Mouse (Mus musculus): ENCODE measurements around the gene Gpr179. TPM values are rescaled to one million over a fixed set of nuclear protein-coding genes. Genes with fewer than 3 reads are reported as not detected.
A peak's percentile ranks its signal among the peaks of the same experiment; 100 is the strongest.

Gene Gpr179
- polyA plus RNA-seq, 1 experiment from 2014 or later = 0.06 TPM

DNA sequence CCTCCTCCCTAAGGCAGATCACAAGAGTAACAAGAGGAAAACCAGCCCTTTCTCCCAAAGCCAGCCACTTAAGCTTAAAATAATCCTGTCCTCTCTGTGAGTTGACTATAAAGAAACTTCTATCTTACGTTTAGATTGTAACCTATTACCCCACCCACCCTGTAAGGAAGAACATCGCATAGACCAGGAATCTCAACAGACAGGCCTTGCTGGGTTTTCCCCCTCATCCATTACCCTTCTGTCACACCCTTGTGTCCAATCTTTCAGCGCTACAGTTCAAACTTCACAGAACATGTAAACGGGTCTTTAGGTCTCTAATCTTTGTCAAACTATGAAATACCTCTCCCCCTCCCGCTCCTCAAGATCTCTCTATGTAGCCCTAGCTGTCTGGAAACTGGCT is 47.2 kb downstream of the Gpr179 start:
- Histone ChIP-seq H3K36me3 (no peaks in the 10 kb centered on the region), H3K27me3 (replicated peaks) (no peaks in the 10 kb centered on the region), H3K4me3 (no peak overlapping the region), H3K4me2 (no peak overlapping the region), H3K27ac (ENCODE audit: poor library complexity, severe bottlenecking) (no peak overlapping the region), H3K9ac (no peak overlapping the region), H3K4me1 (replicated peaks) (peaks cover 25% of the 10 kb centered on the region), H3K9me3 (replicated peaks) (no peaks in the 10 kb centered on the region)
- no peak for ATAC-seq (ENCODE audit: insufficient number of reproducible peaks, low FRiP score)
- WGBS = 63% methylated on average over 5 of the region's 5 CpGs

DNA sequence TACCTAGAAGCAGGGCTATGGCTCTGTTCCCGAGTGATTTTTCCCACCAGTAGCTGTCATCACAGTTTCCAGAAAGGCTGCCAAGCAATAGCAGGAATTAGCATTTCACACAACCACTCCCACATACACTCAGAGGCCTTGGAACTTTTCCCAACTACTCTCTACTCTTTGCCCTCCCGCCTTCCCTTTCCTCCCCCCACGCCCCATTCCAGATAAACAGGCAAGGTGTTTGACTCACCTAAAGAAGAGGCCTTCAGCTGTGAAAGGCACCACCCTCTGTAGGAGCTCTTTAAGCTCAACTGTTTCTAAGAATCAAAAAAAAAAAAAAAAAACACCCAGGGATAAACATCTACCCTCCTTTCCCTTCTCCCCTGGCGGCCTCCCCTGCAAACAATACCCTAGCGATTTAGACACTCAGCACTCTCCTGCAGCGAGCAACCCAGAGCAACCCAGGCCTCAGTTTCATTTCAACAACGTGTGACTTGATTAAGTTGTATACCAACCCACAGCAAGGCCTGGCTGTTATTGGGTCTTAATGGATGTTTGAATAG is 49.6 kb downstream of the Gpr179 start:
- Histone ChIP-seq H3K27ac (ENCODE audit: poor library complexity, severe bottlenecking) (peak overlapping the region; percentile 79), H3K9me3 (replicated peaks) (no peaks in the 10 kb centered on the region), H3K4me3 (no peak overlapping the region), H3K4me2 (no peak overlapping the region), H3K36me3 (no peaks in the 10 kb centered on the region), H3K9ac (no peak overlapping the region), H3K4me1 (replicated peaks) (peaks cover 19% of the 10 kb centered on the region), H3K27me3 (replicated peaks) (no peaks in the 10 kb centered on the region)
- WGBS = 17% methylated on average over 7 of the region's 7 CpGs
- ATAC-seq (ENCODE audit: insufficient number of reproducible peaks, low FRiP score) = peak; percentile 53

DNA sequence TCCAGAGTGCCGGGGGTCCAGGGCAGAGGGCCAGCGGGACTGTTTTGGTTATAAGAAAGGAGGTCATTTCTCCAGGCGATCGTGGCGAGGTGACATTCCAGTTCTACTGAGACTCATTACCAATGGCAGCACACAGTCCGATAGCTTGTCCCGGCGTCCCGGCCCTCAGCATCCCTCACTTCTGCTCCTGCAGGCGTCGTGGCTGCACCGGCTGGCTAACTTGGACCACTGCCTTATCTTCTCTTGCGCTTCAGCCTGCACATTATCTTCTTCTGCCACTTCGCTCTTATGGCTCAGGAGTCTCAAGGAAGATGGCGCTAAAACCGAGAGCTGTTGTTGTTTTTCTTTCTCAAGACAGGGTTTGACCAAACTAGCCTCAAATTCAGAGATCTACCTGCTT is 50.5 kb downstream of the Gpr179 start:
- H3K4me1 ChIP-seq (replicated peaks) = peaks cover 19% of the 10 kb centered on the region
- WGBS = 67% methylated on average over 16 of the region's 16 CpGs
- H3K9ac ChIP-seq = no peak overlapping the region
- no peaks in the 10 kb centered on the region for H3K9me3 ChIP-seq (replicated peaks)
- ATAC-seq (ENCODE audit: insufficient number of reproducible peaks, low FRiP score) = no peak
- H3K36me3 ChIP-seq = no peaks in the 10 kb centered on the region
- no peaks in the 10 kb centered on the region for H3K27me3 ChIP-seq (replicated peaks)
- H3K4me2 ChIP-seq = no peak overlapping the region
- no peak overlapping the region for H3K4me3 ChIP-seq
- H3K27ac ChIP-seq (ENCODE audit: poor library complexity, severe bottlenecking) = peak overlapping the region; percentile 79

DNA sequence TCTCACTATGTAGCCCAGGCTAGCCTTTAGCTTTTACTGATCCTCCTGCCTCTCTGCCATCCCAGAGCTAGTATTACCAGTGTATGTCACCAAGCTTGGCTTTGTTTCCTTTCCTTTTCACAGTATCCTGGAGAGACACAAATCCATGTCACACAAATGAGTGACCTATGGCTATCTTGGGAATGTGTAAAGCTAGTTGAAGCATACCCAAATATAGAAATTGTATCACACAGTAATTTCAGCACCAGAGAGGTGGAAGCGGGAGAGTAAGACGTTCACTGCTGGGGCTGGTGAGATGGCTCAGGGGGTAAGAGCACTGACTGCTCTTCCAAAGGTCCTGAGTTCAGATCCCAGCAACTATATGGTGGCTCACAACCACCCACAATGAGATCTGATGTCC is 51.9 kb downstream of the Gpr179 start:
- Histone ChIP-seq H3K4me1 (replicated peaks) (peaks cover 19% of the 10 kb centered on the region), H3K4me3 (no peak overlapping the region), H3K36me3 (no peaks in the 10 kb centered on the region), H3K9ac (no peak overlapping the region), H3K4me2 (no peak overlapping the region), H3K9me3 (replicated peaks) (no peaks in the 10 kb centered on the region), H3K27me3 (replicated peaks) (no peaks in the 10 kb centered on the region), H3K27ac (ENCODE audit: poor library complexity, severe bottlenecking) (no peak overlapping the region)
- 59% methylated on average over 2 of the region's 2 CpGs for WGBS
- no peak for ATAC-seq (ENCODE audit: insufficient number of reproducible peaks, low FRiP score)

DNA sequence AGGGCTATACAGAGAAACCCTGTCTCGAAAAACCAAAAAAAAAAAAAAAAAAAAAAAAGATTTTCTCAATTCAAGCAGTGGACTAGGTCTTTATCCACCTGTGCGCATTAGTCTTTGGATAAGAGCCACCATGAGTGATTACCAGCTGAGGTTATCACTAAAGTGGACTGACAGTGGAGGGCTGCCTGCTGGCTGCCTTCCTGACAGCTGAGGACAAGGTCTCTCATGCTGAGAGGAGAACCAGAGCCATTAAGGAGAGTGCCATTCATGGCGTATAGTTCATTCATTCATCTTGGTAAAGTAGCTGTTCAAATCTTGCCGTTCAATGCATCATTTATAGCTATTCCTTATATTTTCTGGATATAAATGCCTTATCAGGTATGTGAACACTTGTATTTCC is 55.3 kb downstream of the Gpr179 start:
- no peaks in the 10 kb centered on the region for H3K9me3 ChIP-seq (replicated peaks)
- no peak overlapping the region for H3K27ac ChIP-seq (ENCODE audit: poor library complexity, severe bottlenecking)
- ATAC-seq (ENCODE audit: insufficient number of reproducible peaks, low FRiP score) = no peak
- H3K9ac ChIP-seq = no peak overlapping the region
- peaks cover 6% of the 10 kb centered on the region; the same call in 1 of the 2 replicates for H3K4me1 ChIP-seq (replicated peaks)
- 66% methylated on average over 3 of the region's 4 CpGs for WGBS
- no peaks in the 10 kb centered on the region for H3K27me3 ChIP-seq (replicated peaks)
- H3K4me2 ChIP-seq = no peak overlapping the region
- no peaks in the 10 kb centered on the region for H3K36me3 ChIP-seq
- no peak overlapping the region for H3K4me3 ChIP-seq

DNA sequence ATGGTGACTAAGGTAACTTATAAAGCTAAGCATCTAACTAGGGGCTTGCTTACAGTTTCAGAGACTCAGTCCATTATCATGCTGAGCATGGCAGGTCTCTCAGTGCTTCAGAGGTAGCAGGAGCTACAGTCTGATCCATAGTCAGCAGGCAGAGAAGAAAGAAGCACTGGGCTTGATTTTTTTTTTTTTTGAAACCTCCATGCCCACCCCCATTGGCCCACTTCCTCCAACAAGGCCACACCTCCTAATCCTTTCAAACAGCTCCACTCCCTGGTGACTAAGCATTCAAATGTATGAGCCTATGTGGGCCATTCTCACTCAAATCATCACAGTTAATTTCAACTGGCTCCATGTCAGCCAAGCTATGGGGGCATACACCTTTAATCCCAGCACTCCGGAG is 59.1 kb downstream of the Gpr179 start:
- Histone ChIP-seq H3K27ac (ENCODE audit: poor library complexity, severe bottlenecking) (no peak overlapping the region), H3K4me2 (no peak overlapping the region), H3K9ac (no peak overlapping the region), H3K4me3 (no peak overlapping the region), H3K9me3 (replicated peaks) (no peaks in the 10 kb centered on the region), H3K4me1 (replicated peaks) (peaks cover 2% of the 10 kb centered on the region; the same call in 1 of the 2 replicates), H3K27me3 (replicated peaks) (no peaks in the 10 kb centered on the region), H3K36me3 (no peaks in the 10 kb centered on the region)
- no peak for ATAC-seq (ENCODE audit: insufficient number of reproducible peaks, low FRiP score)
- WGBS = 86% methylated on average over 1 of the region's 1 CpGs

DNA sequence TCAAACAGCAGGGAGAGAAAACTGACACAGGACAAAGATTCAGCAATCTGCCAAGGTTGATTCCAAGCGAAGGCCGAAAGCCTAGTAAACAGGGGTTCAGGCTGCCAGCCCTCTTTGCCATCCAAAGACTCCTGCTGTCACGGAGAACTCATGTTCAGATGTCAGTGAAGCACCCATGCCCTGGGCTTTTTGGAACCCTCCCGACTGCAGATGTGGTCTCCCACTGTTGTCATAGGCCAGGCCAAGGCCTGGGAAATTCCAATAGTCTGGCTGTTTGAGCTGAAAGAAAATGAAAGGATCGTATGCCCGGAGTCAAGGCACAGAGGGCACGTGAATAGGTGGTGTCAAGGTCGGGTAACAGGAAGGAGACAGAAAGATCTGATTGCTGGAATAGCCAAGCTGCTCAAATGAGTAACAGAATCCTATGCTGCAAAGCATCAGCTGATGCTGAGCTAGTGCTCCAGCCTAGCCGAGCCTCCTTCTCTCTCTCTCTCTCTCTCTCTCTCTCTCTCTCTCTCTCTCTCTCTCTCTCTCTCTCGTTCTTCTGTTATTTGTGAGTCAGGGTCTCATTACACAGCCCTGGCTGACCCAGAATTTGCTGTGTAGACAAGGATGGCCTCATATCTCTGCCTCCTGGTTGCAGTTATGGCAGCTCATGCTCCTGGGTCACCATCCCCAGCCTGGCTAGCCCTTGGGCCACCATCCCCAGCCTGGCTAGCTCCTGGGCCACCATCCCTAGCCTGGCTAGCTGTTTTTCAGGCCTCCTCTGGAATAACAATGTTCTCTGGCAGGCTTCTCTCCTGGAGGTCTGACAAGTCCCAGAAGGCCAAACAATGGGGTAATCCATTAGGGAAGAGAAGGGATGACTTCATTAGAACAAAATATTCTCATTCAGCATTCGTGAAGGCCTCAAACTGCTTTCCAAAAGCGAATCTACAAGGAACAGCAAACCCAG is 62.3 kb downstream of the Gpr179 start:
- Histone ChIP-seq H3K27me3 (replicated peaks) (no peaks in the 10 kb centered on the region), H3K4me3 (no peak overlapping the region), H3K36me3 (no peaks in the 10 kb centered on the region), H3K4me1 (replicated peaks) (peaks cover 10% of the 10 kb centered on the region), H3K27ac (ENCODE audit: poor library complexity, severe bottlenecking) (no peak overlapping the region), H3K9me3 (replicated peaks) (no peaks in the 10 kb centered on the region), H3K4me2 (no peak overlapping the region), H3K9ac (no peak overlapping the region)
- WGBS = 51% methylated on average over 12 of the region's 12 CpGs
- no peak for ATAC-seq (ENCODE audit: insufficient number of reproducible peaks, low FRiP score)

DNA sequence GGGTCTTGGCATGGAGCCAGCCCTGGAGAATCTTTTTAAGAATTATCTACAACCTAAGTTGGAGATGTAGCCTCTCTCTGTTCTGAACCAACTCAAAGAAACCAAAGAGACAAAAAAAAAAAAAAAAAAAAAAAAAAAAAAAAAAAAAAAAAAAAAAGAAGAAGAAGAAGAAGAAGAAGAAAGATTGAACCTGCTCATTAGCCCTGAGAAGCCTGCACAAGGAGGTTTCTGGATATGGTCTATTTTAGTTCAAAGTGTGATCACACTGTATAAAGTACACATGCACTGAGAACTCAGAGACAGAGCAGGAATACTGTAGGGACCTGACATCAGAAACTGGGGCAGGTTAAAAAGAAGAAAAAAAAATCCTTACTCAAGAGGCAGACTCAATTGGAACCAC is 64.2 kb downstream of the Gpr179 start:
- H3K4me3 ChIP-seq = no peak overlapping the region

DNA sequence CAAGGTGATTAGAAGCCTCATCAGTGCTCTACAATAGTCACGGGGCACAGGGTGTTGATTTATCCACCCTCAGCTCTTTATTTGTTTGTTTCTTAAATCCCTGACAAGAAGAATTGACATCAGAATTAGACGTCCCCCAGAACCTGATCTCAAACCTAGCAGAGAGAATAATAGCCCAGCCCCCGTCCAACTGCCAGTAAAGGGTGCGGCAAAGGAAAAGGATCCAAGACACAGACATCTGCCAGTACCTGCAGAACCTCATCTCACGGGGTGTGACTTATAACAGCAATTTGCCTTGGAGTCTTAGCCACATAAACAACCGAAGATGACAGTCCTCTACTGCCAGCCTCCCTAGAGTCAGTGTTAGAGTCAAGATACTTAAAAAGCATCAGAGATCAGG is 64.9 kb downstream of the Gpr179 start:
- Histone ChIP-seq H3K9ac (no peak overlapping the region), H3K27me3 (replicated peaks) (no peaks in the 10 kb centered on the region), H3K4me2 (no peak overlapping the region), H3K27ac (ENCODE audit: poor library complexity, severe bottlenecking) (no peak overlapping the region), H3K9me3 (replicated peaks) (no peaks in the 10 kb centered on the region), H3K4me3 (no peak overlapping the region), H3K4me1 (replicated peaks) (peaks cover 10% of the 10 kb centered on the region), H3K36me3 (no peaks in the 10 kb centered on the region)
- no peak for ATAC-seq (ENCODE audit: insufficient number of reproducible peaks, low FRiP score)
- 62% methylated on average over 6 of the region's 6 CpGs for WGBS

More for the DNA sequence above, 64.2 kb downstream of the Gpr179 start:
- H3K4me2 ChIP-seq = no peak overlapping the region
- no peak for ATAC-seq (ENCODE audit: insufficient number of reproducible peaks, low FRiP score)
- H3K4me1 ChIP-seq (replicated peaks) = peaks cover 10% of the 10 kb centered on the region
- no peaks in the 10 kb centered on the region for H3K27me3 ChIP-seq (replicated peaks)
- no peak overlapping the region for H3K27ac ChIP-seq (ENCODE audit: poor library complexity, severe bottlenecking)
- no peaks in the 10 kb centered on the region for H3K36me3 ChIP-seq
- no peaks in the 10 kb centered on the region for H3K9me3 ChIP-seq (replicated peaks)
- no peak overlapping the region for H3K9ac ChIP-seq

DNA sequence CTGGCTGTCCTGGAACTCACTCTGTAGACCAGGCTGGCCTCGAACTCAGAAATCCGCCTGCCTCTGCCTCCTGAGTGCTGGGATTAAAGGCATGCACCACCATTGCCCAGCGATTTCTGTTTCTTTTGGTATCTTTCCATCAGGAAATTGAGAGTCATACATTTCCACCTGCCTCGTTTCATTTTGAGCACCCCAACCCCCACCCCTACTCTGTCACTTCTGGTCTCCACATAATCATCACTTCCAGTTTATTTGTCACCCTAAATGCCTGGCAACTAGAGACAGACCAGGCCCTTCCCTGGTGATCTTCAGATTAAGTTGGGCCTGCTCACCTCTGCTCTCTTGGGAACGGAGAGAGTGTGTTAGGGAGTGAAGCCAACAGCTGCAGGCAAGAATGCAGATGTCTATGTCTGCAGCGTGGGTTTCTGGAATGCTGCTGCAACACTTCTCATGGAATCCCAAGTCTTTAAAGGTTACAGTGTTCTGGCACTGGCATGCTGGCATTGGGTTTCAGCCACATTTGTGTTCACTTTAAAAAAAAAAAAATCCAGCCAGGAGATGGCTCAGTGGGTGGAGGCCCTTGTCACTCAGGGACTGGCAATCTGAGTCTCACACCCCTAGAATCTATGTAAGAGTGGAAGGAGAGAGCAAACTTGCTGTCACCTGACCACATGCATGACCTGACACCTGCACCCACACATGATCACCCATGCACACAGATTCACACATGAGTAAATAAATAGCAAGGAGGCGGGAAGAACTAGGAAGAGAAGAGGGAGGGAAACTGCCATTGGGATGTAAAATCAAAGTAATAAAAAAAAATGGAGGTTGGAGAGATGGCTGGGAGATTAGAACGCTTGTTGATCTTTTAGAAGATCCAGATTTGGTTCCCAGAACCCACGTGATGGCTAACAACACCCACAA is 65.8 kb downstream of the Gpr179 start:
- Histone ChIP-seq H3K36me3 (no peaks in the 10 kb centered on the region), H3K27ac (ENCODE audit: poor library complexity, severe bottlenecking) (0 out of 2 replicates have a peak overlapping the region, but pooled peaks have one; percentile 31), H3K4me2 (no peak overlapping the region), H3K4me3 (no peak overlapping the region), H3K9me3 (replicated peaks) (no peaks in the 10 kb centered on the region), H3K4me1 (replicated peaks) (peaks cover 10% of the 10 kb centered on the region), H3K27me3 (replicated peaks) (no peaks in the 10 kb centered on the region), H3K9ac (no peak overlapping the region)
- no peak for ATAC-seq (ENCODE audit: insufficient number of reproducible peaks, low FRiP score)
- WGBS = 64% methylated on average over 9 of the region's 9 CpGs

DNA sequence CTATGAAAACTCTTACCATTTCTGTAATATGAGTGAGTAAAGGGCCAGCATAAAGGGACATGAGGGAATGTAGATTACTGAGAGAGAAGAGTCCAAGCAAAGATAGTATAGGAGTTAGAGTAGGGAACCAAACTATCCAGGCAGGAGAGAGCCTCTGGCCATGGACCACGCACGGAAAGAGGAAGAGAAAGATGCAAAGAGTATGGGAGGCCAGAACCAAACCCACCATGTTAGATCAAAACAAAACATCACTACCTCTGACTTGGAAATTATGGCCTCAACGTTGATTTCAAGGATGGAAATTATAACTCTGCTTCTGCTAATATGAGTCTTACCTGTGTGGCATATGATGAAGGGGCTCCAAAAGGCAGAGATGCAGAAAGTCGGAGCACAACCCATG is 67.0 kb downstream of the Gpr179 start:
- peaks cover 10% of the 10 kb centered on the region for H3K4me1 ChIP-seq (replicated peaks)
- H3K36me3 ChIP-seq = no peaks in the 10 kb centered on the region
- no peak overlapping the region for H3K27ac ChIP-seq (ENCODE audit: poor library complexity, severe bottlenecking)
- no peaks in the 10 kb centered on the region for H3K27me3 ChIP-seq (replicated peaks)
- H3K9me3 ChIP-seq (replicated peaks) = no peaks in the 10 kb centered on the region
- WGBS = 65% methylated on average over 4 of the region's 4 CpGs
- no peak overlapping the region for H3K4me2 ChIP-seq
- no peak overlapping the region for H3K4me3 ChIP-seq
- no peak overlapping the region for H3K9ac ChIP-seq
- no peak for ATAC-seq (ENCODE audit: insufficient number of reproducible peaks, low FRiP score)

All from heart, embryonic 12.5 days (tissue).